Mouse (Mus musculus): ENCODE results near the gene Serpina3n. TPM values are rescaled to one million over a fixed set of nuclear protein-coding genes. Genes with fewer than 3 reads are reported as not detected.

Serpina3n gene
- polyA plus RNA-seq, 1 experiment from 2014 or later: not detected

GRCm38 (mm10) chr12:104461372-104461771 lies 54.8 kb downstream of the Serpina3n start:
- Histone ChIP-seq H3K27ac (ENCODE audit: low read depth) (no peak overlapping the region), H3K4me1 (ENCODE audit: insufficient read depth) (no peaks in the 10 kb centered on the region), H3K4me2 (no peak overlapping the region), H3K4me3 (ENCODE audit: low read depth, low read length) (no peak overlapping the region), H3K27me3 (ENCODE audit: insufficient read depth, low read length) (no peaks in the 10 kb centered on the region), H3K9ac (no peak overlapping the region), H3K36me3 (ENCODE audit: insufficient read depth) (no peaks in the 10 kb centered on the region), H3K9me3 (ENCODE audit: low read depth, low read length) (no peaks in the 10 kb centered on the region)
- no peak for TF ChIP-seq CTCF (IDR thresholded peaks at IDR 0.05; ENCODE audit: low read depth)
- no peak for ATAC-seq (ENCODE audit: insufficient read depth)
- 23% methylated on average over 8 of the region's 8 CpGs for WGBS
- peak; percentile 39 for DNase-seq

Other genes with a start within 250 kb of the Serpina3n start
- gene Serpina3f, start 192.2 kb upstream of the Serpina3n start, polyA plus RNA-seq (2014; fragmentation: Nextera tagmentation; extraction: Ambion mirVana): 0.12 TPM in 1 of 2 replicates, not detected in the other
- 0.50 and 0.99 TPM in 2 replicates for gene Serpina3g, start 170.5 kb upstream of the Serpina3n start, polyA plus RNA-seq (2014; fragmentation: Nextera tagmentation; extraction: Ambion mirVana)
- not detected in 2 replicates for gene Serpina3i, start 143.6 kb upstream of the Serpina3n start, polyA plus RNA-seq (2014; fragmentation: Nextera tagmentation; extraction: Ambion mirVana)
- not detected in 2 replicates for gene Serpina3j, start 92.2 kb upstream of the Serpina3n start, polyA plus RNA-seq (2014; fragmentation: Nextera tagmentation; extraction: Ambion mirVana)
- gene Serpina3k, start 68.2 kb upstream of the Serpina3n start, polyA plus RNA-seq (2014; fragmentation: Nextera tagmentation; extraction: Ambion mirVana): not detected in 2 replicates
- not detected in 2 replicates for gene Serpina3m, start 68.2 kb upstream of the Serpina3n start, polyA plus RNA-seq (2014; fragmentation: Nextera tagmentation; extraction: Ambion mirVana)
- 0.34 TPM in 1 of 2 replicates, not detected in the other for gene Gsc, start 66.6 kb downstream of the Serpina3n start, polyA plus RNA-seq (2014; fragmentation: Nextera tagmentation; extraction: Ambion mirVana)